8 mouse cellular contexts compared by ENCODE assay signal in the genomic region with DNA sequence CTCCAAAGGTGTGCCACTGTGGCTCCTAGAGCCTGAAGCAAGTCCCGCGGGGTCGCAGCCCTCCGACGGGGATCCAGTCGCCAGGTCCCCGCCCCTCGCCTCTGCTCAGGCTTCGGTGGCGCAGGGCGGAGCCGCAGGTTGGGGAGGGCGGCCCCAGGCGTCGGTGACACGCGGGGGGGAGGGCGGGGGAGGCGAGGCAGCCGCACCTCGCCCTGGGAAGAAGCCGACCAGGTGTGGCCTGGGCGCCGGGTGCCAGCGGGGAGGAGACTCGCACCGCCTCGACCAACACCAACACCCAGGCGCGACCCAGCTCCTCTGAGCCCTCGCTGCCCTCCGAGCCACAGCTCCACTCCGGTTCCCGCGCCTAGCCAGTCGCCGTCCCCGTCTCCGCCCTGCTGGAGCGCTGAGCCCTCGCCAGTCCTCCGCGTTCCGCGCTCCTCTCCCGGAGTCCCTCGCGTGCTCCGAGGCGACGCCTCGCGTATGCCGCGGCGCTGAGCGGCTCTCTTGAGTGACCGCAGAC. TPM values are rescaled to one million over a fixed set of nuclear protein-coding genes. Genes with fewer than 3 reads are reported as not detected.
DNase-seq lines count a peak whose midpoint lies in the region; ATAC-seq and TF ChIP-seq lines count a peak whose summit lies in the region.

A gene (plus strand): TSS at position 226 of the 520 bp plus-strand sequence.

- no peak within 1 kb of the TSS for H3K27ac ChIP-seq in forebrain, embryonic 16.5 days (ENCODE audit: low read length)
- H3K27ac ChIP-seq in hindbrain, embryonic 13.5 days = no peak within 1 kb of the TSS
- peak within 1 kb of the TSS; percentile 67 for H3K27ac ChIP-seq in limb, embryonic 15.5 days
- no peak within 1 kb of the TSS for H3K27ac ChIP-seq in midbrain, embryonic 14.5 days (replicated peaks; ENCODE audit: low read depth, low read length)
- no peak within 1 kb of the TSS for H3K27ac ChIP-seq in testis, adult 2 months (ENCODE audit: control insufficient read depth, insufficient read depth, low read depth, low read length)

- DNase-seq in CD4-positive, CD25-positive, alpha-beta regulatory T cell, adult 2 months (ENCODE audit: low read depth, low spot score) = peak; percentile 46
- DNase-seq in adrenal gland, postnatal 10 days = peak; percentile 67
- DNase-seq in midbrain, embryonic 14.5 days = peak; percentile 80

- H3K4me3 ChIP-seq in forebrain, embryonic 16.5 days (replicated peaks; ENCODE audit: low read length) = peak within 1 kb of the TSS; percentile 44
- H3K4me3 ChIP-seq in hindbrain, embryonic 13.5 days = peak within 1 kb of the TSS; percentile 40
- H3K4me3 ChIP-seq in limb, embryonic 15.5 days = peak within 1 kb of the TSS; percentile 50
- H3K4me3 ChIP-seq in midbrain, embryonic 14.5 days (replicated peaks; ENCODE audit: low read depth, low read length) = peak within 1 kb of the TSS; percentile 35
- peak within 1 kb of the TSS; percentile 63 for H3K4me3 ChIP-seq in testis, adult 2 months (ENCODE audit: control insufficient read depth, low read depth, low read length)

- TF ChIP-seq CTCF in testis, adult 2 months (IDR thresholded peaks at IDR 0.05; ENCODE audit: control insufficient read depth, insufficient read depth, insufficient replicate concordance, low read depth, low read length) = no peak

- H3K4me2 ChIP-seq in forebrain, embryonic 16.5 days (ENCODE audit: low read length) = peak within 1 kb of the TSS; percentile 73
- H3K4me2 ChIP-seq in hindbrain, embryonic 13.5 days = peak within 1 kb of the TSS; percentile 64
- peak within 1 kb of the TSS; percentile 93 for H3K4me2 ChIP-seq in limb, embryonic 15.5 days
- peak within 1 kb of the TSS; percentile 65 for H3K4me2 ChIP-seq in midbrain, embryonic 14.5 days (ENCODE audit: low read length)

- peaks cover 21% of the 10 kb centered on the region for H3K4me1 ChIP-seq in forebrain, embryonic 16.5 days (replicated peaks; ENCODE audit: control insufficient read depth, insufficient read depth, low read length)
- H3K4me1 ChIP-seq in hindbrain, embryonic 13.5 days (replicated peaks) = peaks cover 21% of the 10 kb centered on the region
- peaks cover 25% of the 10 kb centered on the region for H3K4me1 ChIP-seq in limb, embryonic 15.5 days
- H3K4me1 ChIP-seq in midbrain, embryonic 14.5 days (ENCODE audit: control insufficient read depth, insufficient read depth, low read length) = 0 out of 2 replicates have a peak, but pooled peaks cover 10% of the 10 kb centered on the region
- peaks cover 17% of the 10 kb centered on the region for H3K4me1 ChIP-seq in testis, adult 2 months (ENCODE audit: control insufficient read depth, insufficient read depth, low read length)

- peak within 1 kb of the TSS; percentile 55 for H3K9ac ChIP-seq in forebrain, embryonic 16.5 days (replicated peaks; ENCODE audit: low read depth, low read length)
- peak within 1 kb of the TSS; percentile 60 for H3K9ac ChIP-seq in hindbrain, embryonic 13.5 days
- peak within 1 kb of the TSS; percentile 31 for H3K9ac ChIP-seq in limb, embryonic 15.5 days
- H3K9ac ChIP-seq in midbrain, embryonic 14.5 days (replicated peaks; ENCODE audit: low read length) = peak within 1 kb of the TSS; percentile 42

- H3K27me3 ChIP-seq in forebrain, embryonic 16.5 days (replicated peaks; ENCODE audit: control insufficient read depth, insufficient read depth, low read length) = peaks cover 51% of the 10 kb centered on the region
- H3K27me3 ChIP-seq in hindbrain, embryonic 13.5 days = peaks cover 94% of the 10 kb centered on the region
- H3K27me3 ChIP-seq in limb, embryonic 15.5 days = peaks cover 54% of the 10 kb centered on the region
- H3K27me3 ChIP-seq in midbrain, embryonic 14.5 days (ENCODE audit: control insufficient read depth, insufficient read depth, low read length) = peaks cover 69% of the 10 kb centered on the region
- H3K27me3 ChIP-seq in testis, adult 2 months (ENCODE audit: control insufficient read depth, insufficient read depth, low read length) = peaks cover 3% of the 10 kb centered on the region

- ATAC-seq in CD4-positive, CD25-positive, alpha-beta regulatory T cell, adult 4 months = no peak
- peak; percentile 85 for ATAC-seq in forebrain, embryonic 16.5 days
- ATAC-seq in hindbrain, embryonic 13.5 days (ENCODE audit: low FRiP score) = peak; percentile 84
- ATAC-seq in limb, embryonic 15.5 days (ENCODE audit: insufficient number of reproducible peaks, low FRiP score, low TSS enrichment, low read depth) = peak; percentile 49; the same call in 1 of the 2 replicates
- peak; percentile 43 for ATAC-seq in midbrain, embryonic 14.5 days (ENCODE audit: low FRiP score, low TSS enrichment)

- H3K9me3 ChIP-seq in forebrain, embryonic 16.5 days (ENCODE audit: control insufficient read depth, low read length) = no peaks in the 10 kb centered on the region
- H3K9me3 ChIP-seq in hindbrain, embryonic 13.5 days = no peaks in the 10 kb centered on the region
- no peaks in the 10 kb centered on the region for H3K9me3 ChIP-seq in limb, embryonic 15.5 days
- H3K9me3 ChIP-seq in midbrain, embryonic 14.5 days (ENCODE audit: control insufficient read depth, low read length) = no peaks in the 10 kb centered on the region

- no peaks in the 10 kb centered on the region for H3K36me3 ChIP-seq in forebrain, embryonic 16.5 days (ENCODE audit: control insufficient read depth, insufficient read depth)
- no peaks in the 10 kb centered on the region for H3K36me3 ChIP-seq in hindbrain, embryonic 13.5 days
- no peaks in the 10 kb centered on the region for H3K36me3 ChIP-seq in limb, embryonic 15.5 days
- H3K36me3 ChIP-seq in midbrain, embryonic 14.5 days (ENCODE audit: control insufficient read depth, insufficient read depth, low read length) = no peaks in the 10 kb centered on the region
- no peaks in the 10 kb centered on the region for H3K36me3 ChIP-seq in testis, adult 2 months (ENCODE audit: control insufficient read depth, insufficient read depth, low read length)

- TF ChIP-seq POLR2A in testis, adult 2 months (IDR thresholded peaks at IDR 0.05; ENCODE audit: control insufficient read depth, low read depth, low read length) = no peak

- 2% methylated on average over 58 of the region's 58 CpGs for WGBS in forebrain, embryonic 16.5 days
- WGBS in hindbrain, embryonic 13.5 days = 1% methylated on average over 41 of the region's 58 CpGs
- under 1% methylated on average over 49 of the region's 58 CpGs for WGBS in limb, embryonic 15.5 days
- under 1% methylated on average over 51 of the region's 58 CpGs for WGBS in midbrain, embryonic 14.5 days

RNA-seq across cellular contexts. Expression of the gene that starts here (rescaled TPM):
- polyA plus RNA-seq in CD4-positive, CD25-positive, alpha-beta regulatory T cell, adult 4 months (2017; shearing (Covaris generic)) = under 1 TPM; 0.13 to 0.15 TPM
- total RNA-seq in adrenal gland, postnatal 10 days (2021) = 1 to 10 TPM; 3.0 to 5.2 TPM
- 0.29 and 0.52 TPM in 2 replicates for polyA plus RNA-seq in forebrain, embryonic 16.5 days (2015; fragmentation: Nextera tagmentation; extraction: Ambion mirVana)
- polyA plus RNA-seq in hindbrain, embryonic 13.5 days (2015; fragmentation: Nextera tagmentation; extraction: Ambion mirVana) = 0.30 and 0.31 TPM in 2 replicates
- 59.1 and 65.0 TPM in 2 replicates for polyA plus RNA-seq in limb, embryonic 15.5 days (2015; fragmentation: Nextera tagmentation; extraction: Ambion mirVana)
- 0.08 and 0.13 TPM in 2 replicates for polyA plus RNA-seq in midbrain, embryonic 14.5 days (2014; fragmentation: Nextera tagmentation; extraction: Ambion mirVana)
- polyA plus RNA-seq in testis, adult 2 months (2012; rRNA removed) = 0.21 and 0.48 TPM in 2 replicates

Comparison
In these comparisons a context has a peak if more than half of its experiments do, and no peak if none do; other contexts are left out.
1. RNA of the gene that starts here (polyA plus RNA-seq): 59.1 to 65.0 TPM in limb, embryonic 15.5 days; 0.30 to 0.31 TPM in hindbrain, embryonic 13.5 days, 0.29 to 0.52 TPM in forebrain, embryonic 16.5 days, 0.21 to 0.48 TPM in testis, adult 2 months, 0.13 to 0.15 TPM in CD4-positive, CD25-positive, alpha-beta regulatory T cell, adult 4 months and 0.08 to 0.13 TPM in midbrain, embryonic 14.5 days; every median in the first group is over 10 times any median in the second.
2. Peak in ATAC-seq, H3K4me3 ChIP-seq, H3K9ac ChIP-seq and H3K4me2 ChIP-seq in forebrain, embryonic 16.5 days; RNA of the gene not detected or under 1 TPM.
3. Peak in ATAC-seq, H3K4me3 ChIP-seq, H3K9ac ChIP-seq and H3K4me2 ChIP-seq in hindbrain, embryonic 13.5 days; RNA of the gene not detected or under 1 TPM.
4. Peak in DNase-seq, ATAC-seq, H3K4me3 ChIP-seq, H3K9ac ChIP-seq and H3K4me2 ChIP-seq in midbrain, embryonic 14.5 days; RNA of the gene not detected or under 1 TPM.
5. Peak in every context shown above with its lines, with median percentiles within 50 percentile points of each other: DNase-seq, H3K4me2 ChIP-seq, H3K4me3 ChIP-seq and H3K9ac ChIP-seq.